Mouse (Mus musculus): Measurements from ENCODE around the gene Trim33. TPM values are rescaled to one million over a fixed set of nuclear protein-coding genes. Genes with fewer than 3 reads are reported as not detected.
A peak's percentile ranks its signal among the peaks of the same experiment; 100 is the strongest.

Trim33 gene
- total and polyA plus RNA-seq, 2 experiments from 2014 or later: 5.5 to 22.8 TPM

- Histone ChIP-seq H3K9me3 (replicated peaks; ENCODE audit: control insufficient read depth, low read length) (0 out of 2 replicates have a peak, but pooled peaks cover 6% of the 10 kb centered on the region), H3K36me3 (replicated peaks; ENCODE audit: control insufficient read depth, insufficient read depth, low read length) (no peaks in the 10 kb centered on the region), H3K27me3 (ENCODE audit: control insufficient read depth, insufficient read depth, low read length) (no peaks in the 10 kb centered on the region), H3K4me1 (ENCODE audit: control insufficient read depth, insufficient read depth) (no peaks in the 10 kb centered on the region), H3K9ac (replicated peaks; ENCODE audit: low read depth, low read length) (no peak overlapping the region), H3K4me3 (ENCODE audit: low read depth, low read length) (no peak overlapping the region), H3K4me2 (ENCODE audit: low read depth, low read length) (no peak overlapping the region; the same call in 1 of the 2 replicates), H3K27ac (ENCODE audit: low read depth) (no peak overlapping the region)
- DNase-seq (ENCODE audit: low spot score): peak; percentile 87
- TF ChIP-seq CTCF (IDR thresholded peaks at IDR 0.05; ENCODE audit: low read depth) (peak; percentile 98), EP300 (IDR thresholded peaks at IDR 0.05; ENCODE audit: low read depth) (no peak)
- 20% methylated on average over 17 of the region's 17 CpGs for WGBS
- peak; percentile 62 for ATAC-seq (ENCODE audit: insufficient read depth, low read depth)
Measured at GRCm38 (mm10) chr3:103382872-103383567, 103.9 kb downstream of the Trim33 start.

- DNase-seq (ENCODE audit: low spot score) (no peak), ATAC-seq (ENCODE audit: insufficient read depth, low read depth) (no peak)
- H3K4me1 ChIP-seq (ENCODE audit: control insufficient read depth, insufficient read depth): no peaks in the 10 kb centered on the region
- peak overlapping the region; percentile 9; the same call in 1 of the 2 replicates for H3K4me2 ChIP-seq (ENCODE audit: low read depth, low read length)
- 84% methylated on average over 7 of the region's 7 CpGs for WGBS
- H3K27me3 ChIP-seq (ENCODE audit: control insufficient read depth, insufficient read depth, low read length): no peaks in the 10 kb centered on the region
- H3K9me3 ChIP-seq (replicated peaks; ENCODE audit: control insufficient read depth, low read length): 0 out of 2 replicates have a peak, but pooled peaks cover 6% of the 10 kb centered on the region
- no peaks in the 10 kb centered on the region for H3K36me3 ChIP-seq (replicated peaks; ENCODE audit: control insufficient read depth, insufficient read depth, low read length)
- H3K4me3 ChIP-seq (ENCODE audit: low read depth, low read length): no peak overlapping the region
- peak overlapping the region; percentile 48; the same call in 1 of the 2 replicates for H3K27ac ChIP-seq (ENCODE audit: low read depth)
- TF ChIP-seq CTCF (IDR thresholded peaks at IDR 0.05; ENCODE audit: low read depth) (no peak), EP300 (IDR thresholded peaks at IDR 0.05; ENCODE audit: low read depth) (no peak)
- no peak overlapping the region for H3K9ac ChIP-seq (replicated peaks; ENCODE audit: low read depth, low read length)
Measured at GRCm38 (mm10) chr3:103384486-103384885, 105.4 kb downstream of the Trim33 start.

- Histone ChIP-seq H3K4me2 (ENCODE audit: low read depth, low read length) (peak overlapping the region; percentile 9; the same call in 1 of the 2 replicates), H3K27me3 (ENCODE audit: control insufficient read depth, insufficient read depth, low read length) (no peaks in the 10 kb centered on the region), H3K4me3 (ENCODE audit: low read depth, low read length) (no peak overlapping the region), H3K36me3 (replicated peaks; ENCODE audit: control insufficient read depth, insufficient read depth, low read length) (no peaks in the 10 kb centered on the region), H3K9me3 (replicated peaks; ENCODE audit: control insufficient read depth, low read length) (0 out of 2 replicates have a peak, but pooled peaks cover 6% of the 10 kb centered on the region), H3K27ac (ENCODE audit: low read depth) (peak overlapping the region; percentile 48; the same call in 1 of the 2 replicates), H3K9ac (replicated peaks; ENCODE audit: low read depth, low read length) (no peak overlapping the region), H3K4me1 (ENCODE audit: control insufficient read depth, insufficient read depth) (no peaks in the 10 kb centered on the region)
- DNase-seq (ENCODE audit: low spot score) (no peak), ATAC-seq (ENCODE audit: insufficient read depth, low read depth) (no peak)
- TF ChIP-seq CTCF (IDR thresholded peaks at IDR 0.05; ENCODE audit: low read depth) (no peak), EP300 (IDR thresholded peaks at IDR 0.05; ENCODE audit: low read depth) (no peak)
- 42% methylated on average over 5 of the region's 5 CpGs for WGBS
Measured at GRCm38 (mm10) chr3:103384949-103385348, 105.9 kb downstream of the Trim33 start.

- Histone ChIP-seq H3K4me1 (ENCODE audit: control insufficient read depth, insufficient read depth) (no peaks in the 10 kb centered on the region), H3K27me3 (ENCODE audit: control insufficient read depth, insufficient read depth, low read length) (no peaks in the 10 kb centered on the region), H3K36me3 (replicated peaks; ENCODE audit: control insufficient read depth, insufficient read depth, low read length) (no peaks in the 10 kb centered on the region), H3K9me3 (replicated peaks; ENCODE audit: control insufficient read depth, low read length) (0 out of 2 replicates have a peak, but pooled peaks cover 6% of the 10 kb centered on the region), H3K9ac (replicated peaks; ENCODE audit: low read depth, low read length) (no peak overlapping the region), H3K4me3 (ENCODE audit: low read depth, low read length) (no peak overlapping the region), H3K27ac (ENCODE audit: low read depth) (peak overlapping the region; percentile 57; the same call in 1 of the 2 replicates), H3K4me2 (ENCODE audit: low read depth, low read length) (no peak overlapping the region; the same call in 1 of the 2 replicates)
- no peak for TF ChIP-seq CTCF (IDR thresholded peaks at IDR 0.05; ENCODE audit: low read depth)
- TF ChIP-seq EP300 (IDR thresholded peaks at IDR 0.05; ENCODE audit: low read depth): no peak
- DNase-seq (ENCODE audit: low spot score): no peak
- WGBS: 68% methylated on average over 5 of the region's 5 CpGs
- no peak for ATAC-seq (ENCODE audit: insufficient read depth, low read depth)
Measured at GRCm38 (mm10) chr3:103385383-103386291, 106.5 kb downstream of the Trim33 start.

GRCm38 (mm10) chr3:103386292-103387031, 107.4 kb downstream of the Trim33 start:
- DNase-seq (ENCODE audit: low spot score) (no peak), ATAC-seq (ENCODE audit: insufficient read depth, low read depth) (no peak)
- H3K4me1 ChIP-seq (ENCODE audit: control insufficient read depth, insufficient read depth): no peaks in the 10 kb centered on the region
- no peak overlapping the region for H3K4me2 ChIP-seq (ENCODE audit: low read depth, low read length)
- no peaks in the 10 kb centered on the region for H3K36me3 ChIP-seq (replicated peaks; ENCODE audit: control insufficient read depth, insufficient read depth, low read length)
- TF ChIP-seq EP300 (IDR thresholded peaks at IDR 0.05; ENCODE audit: low read depth): no peak
- TF ChIP-seq CTCF (IDR thresholded peaks at IDR 0.05; ENCODE audit: low read depth): no peak
- H3K4me3 ChIP-seq (ENCODE audit: low read depth, low read length): no peak overlapping the region
- 0 out of 2 replicates have a peak, but pooled peaks cover 6% of the 10 kb centered on the region for H3K9me3 ChIP-seq (replicated peaks; ENCODE audit: control insufficient read depth, low read length)
- 86% methylated on average over 16 of the region's 16 CpGs for WGBS
- peak overlapping the region; percentile 57; the same call in 1 of the 2 replicates for H3K27ac ChIP-seq (ENCODE audit: low read depth)
- H3K27me3 ChIP-seq (ENCODE audit: control insufficient read depth, insufficient read depth, low read length): no peaks in the 10 kb centered on the region
- H3K9ac ChIP-seq (replicated peaks; ENCODE audit: low read depth, low read length): no peak overlapping the region
